In the genomic region with DNA sequence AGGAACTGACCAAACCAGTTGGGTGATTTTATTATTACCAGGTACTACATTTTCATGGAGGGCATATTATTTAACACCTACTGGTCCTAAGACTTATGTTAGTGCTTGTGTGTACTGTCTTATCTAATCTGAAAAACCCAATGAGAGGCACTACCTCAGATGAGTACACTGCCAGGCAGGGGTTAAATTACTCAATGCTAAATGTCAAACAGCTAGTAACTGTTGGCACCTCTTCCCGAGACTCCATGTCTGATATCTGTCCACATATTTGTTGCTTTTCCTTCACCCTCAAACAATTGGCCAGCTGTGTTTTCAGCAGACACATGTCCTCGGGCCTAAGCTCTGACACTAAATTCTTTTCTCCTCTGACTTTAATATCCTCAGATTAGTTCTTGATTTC, we compare ENCODE assay signal across 24 mouse cellular contexts.
DNase-seq lines count a peak whose midpoint lies in the region; ATAC-seq and TF ChIP-seq lines count a peak whose summit lies in the region.
"Had no signal": no experiment of that assay in that cellular context is flagged by ENCODE, and none has a peak within 500 bp of the region (broad histone marks: within the 10 kb centered on the region; RNA-seq: fewer than 3 reads in every experiment).

No protein-coding gene starts in this region.

- no peak for ATAC-seq in heart, embryonic 15.5 days (replicated peaks; ENCODE audit: insufficient number of reproducible peaks, insufficient read depth, low FRiP score, low read depth)
- ATAC-seq: hindbrain, postnatal 0 days; intestine, embryonic 16.5 days; liver, postnatal 0 days; midbrain, embryonic 16.5 days had no signal

- H3K27me3 ChIP-seq in heart, embryonic 15.5 days: no peaks in the 10 kb centered on the region
- H3K27me3 ChIP-seq: embryonic facial prominence, embryonic 13.5 days; forebrain, embryonic 12.5 days; limb, embryonic 12.5 days; neural tube, embryonic 13.5 days had no signal

- no peak overlapping the region for H3K9ac ChIP-seq in heart, embryonic 15.5 days
- H3K9ac ChIP-seq: embryonic facial prominence, embryonic 13.5 days; forebrain, embryonic 12.5 days; limb, embryonic 12.5 days; liver, postnatal 0 days; neural tube, embryonic 13.5 days had no signal

- 13% methylated on average over 2 of the region's 2 CpGs for WGBS in heart, embryonic 15.5 days

- no peaks in the 10 kb centered on the region for H3K9me3 ChIP-seq in heart, embryonic 15.5 days (replicated peaks)
- H3K9me3 ChIP-seq: embryonic facial prominence, embryonic 13.5 days; forebrain, embryonic 12.5 days; limb, embryonic 12.5 days; midbrain, embryonic 10.5 days; neural tube, embryonic 13.5 days had no signal

- H3K4me2 ChIP-seq in heart, embryonic 15.5 days: no peak overlapping the region
- H3K4me2 ChIP-seq: embryonic facial prominence, embryonic 13.5 days; forebrain, embryonic 12.5 days; limb, embryonic 12.5 days; liver, embryonic 11.5 days; neural tube, embryonic 13.5 days had no signal

- H3K4me1 ChIP-seq in heart, embryonic 15.5 days (replicated peaks): peaks cover 63% of the 10 kb centered on the region
- H3K4me1 ChIP-seq: embryonic facial prominence, embryonic 13.5 days; limb, embryonic 12.5 days had no signal

- intact Hi-C loops in heart, postnatal 36 days (cut with DNase I): loop anchor here (5.0 kb wide), 2 partner anchors 56 to 101 kb away; no protein-coding TSS in a partner anchor

- H3K36me3 ChIP-seq in heart, embryonic 15.5 days: no peaks in the 10 kb centered on the region
- H3K36me3 ChIP-seq: embryonic facial prominence, embryonic 13.5 days; forebrain, embryonic 12.5 days; limb, embryonic 12.5 days; midbrain, embryonic 10.5 days; neural tube, embryonic 13.5 days had no signal

- no peak overlapping the region for H3K4me3 ChIP-seq in heart, embryonic 15.5 days
- H3K4me3 ChIP-seq in layer of hippocampus, adult 2 months: no peak overlapping the region
- H3K4me3 ChIP-seq: embryonic facial prominence, embryonic 13.5 days; erythroblast, embryonic 14.5 days; forebrain, embryonic 12.5 days; limb, embryonic 12.5 days; midbrain, embryonic 10.5 days; myocyte; neural tube, embryonic 13.5 days had no signal

- peak overlapping the region; percentile 52 for H3K27ac ChIP-seq in heart, embryonic 15.5 days
- peak overlapping the region; percentile 83 for H3K27ac ChIP-seq in layer of hippocampus, adult 2 months
- H3K27ac ChIP-seq: embryonic facial prominence, embryonic 13.5 days; forebrain, embryonic 12.5 days; hindbrain, postnatal 0 days; limb, embryonic 12.5 days; macrophage; midbrain, embryonic 10.5 days; neural tube, embryonic 13.5 days had no signal

- no peak for TF ChIP-seq CTCF in layer of hippocampus, adult 2 months (conservative IDR thresholded peaks at IDR 0.05)

- DNase-seq in cerebellum, adult 9-10 months: peak; percentile 49
- no peak for DNase-seq in cerebellum, postnatal 4 days (ENCODE audit: low spot score in 2 of 2)
- DNase-seq in heart, postnatal 36 days: no peak
- DNase-seq in layer of hippocampus, adult 2 months (ENCODE audit: low spot score in 2 of 2): no peak
- no peak for DNase-seq in layer of hippocampus, adult 8-10 months (ENCODE audit: low spot score in 2 of 2)
- DNase-seq in adipocyte (ENCODE audit: low spot score): peak; percentile 65
- DNase-seq in left cerebral cortex, adult 11 months (ENCODE audit: low spot score): no peak
- DNase-seq: adrenal gland, postnatal 36 days; cerebellum, adult 11 months; embryo, embryonic 11 days; liver, postnatal 0 days had no signal

Comparison
In these comparisons a context has a peak if more than half of its experiments do, and no peak if none do; other contexts are left out.
1. DNase-seq: peak in cerebellum, adult 9-10 months (single experiment) and adipocyte (single experiment); none in cerebellum, postnatal 4 days (0 of 2), heart, postnatal 36 days (0 of 2), layer of hippocampus, adult 2 months (0 of 2), layer of hippocampus, adult 8-10 months (0 of 2) and left cerebral cortex, adult 11 months (single experiment).